Mouse (Mus musculus) urinary bladder, adult 18-20 months (tissue): ENCODE results near the gene Lhfpl4.
A peak's percentile ranks its signal among the peaks of the same experiment; 100 is the strongest.

ENCODE experiments used
- DNase-seq, 2 experiments: peaks; one replicate each; pipeline ENCODE4 v3.0.0; 2022; ENCODE audit warnings: low spot score in 2 of 2, mixed read lengths in 2 of 2

Lhfpl4 gene

DNA sequence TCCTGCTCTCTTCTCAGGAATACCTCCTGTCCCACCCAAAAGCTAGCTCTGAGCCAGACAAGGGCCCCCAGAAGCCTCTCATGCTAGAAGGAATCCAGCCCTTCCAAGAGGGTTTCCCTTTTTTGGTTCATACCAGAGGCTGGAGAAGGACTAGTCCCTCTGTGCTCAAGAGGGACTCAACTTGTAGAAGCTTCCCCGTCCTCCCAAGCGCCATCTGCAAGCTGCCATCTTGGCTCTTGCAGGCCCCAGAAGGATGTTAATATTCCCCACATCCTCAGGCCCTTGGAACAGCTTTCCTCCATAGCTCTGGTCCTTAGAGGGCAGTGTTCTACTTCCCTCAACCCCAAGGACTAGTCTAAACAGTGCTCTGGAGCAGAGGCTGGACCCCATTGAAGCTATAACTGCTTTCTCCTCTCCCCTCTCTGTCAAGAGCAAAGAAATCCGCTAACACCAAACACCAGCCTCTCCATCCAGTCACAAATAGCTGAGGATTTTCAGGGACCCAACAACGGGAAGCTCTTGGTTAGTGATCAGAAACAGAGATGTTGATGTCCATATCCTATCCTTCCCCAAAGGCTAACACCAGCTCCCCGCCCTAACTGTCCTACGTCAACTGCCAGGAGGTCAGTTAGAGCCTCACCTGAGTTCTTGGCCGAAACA, 26.7 kb downstream of the Lhfpl4 start:
- DNase-seq = no peak

DNA sequence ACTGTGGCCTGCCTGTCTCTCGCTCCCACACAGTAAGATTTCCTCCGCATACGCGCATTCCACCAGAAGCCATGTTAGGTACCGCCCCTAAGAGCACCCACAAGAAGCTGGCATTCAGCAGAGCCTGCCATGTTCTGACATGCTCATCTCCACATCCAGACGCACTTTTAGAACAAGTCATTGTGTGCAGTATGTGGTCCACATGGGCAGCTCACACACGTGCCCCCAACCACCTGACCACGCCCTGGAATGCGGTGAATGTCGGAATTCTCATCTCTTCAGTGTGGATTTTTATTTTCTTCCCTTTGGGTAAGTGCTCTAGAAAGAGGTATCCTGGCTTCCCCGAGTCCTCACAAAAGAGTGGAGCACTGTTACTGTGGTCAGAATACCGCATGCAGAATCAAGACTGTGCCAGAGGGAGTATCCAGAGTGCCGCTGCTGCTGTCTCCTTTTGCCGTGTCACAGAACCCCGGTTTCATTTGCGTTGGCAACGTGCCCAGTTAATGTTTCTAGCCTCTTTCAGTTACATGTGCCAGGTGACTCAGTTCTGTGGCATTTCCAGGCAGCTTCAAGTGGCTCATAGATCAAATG, 28.4 kb downstream of the Lhfpl4 start:
- peak; percentile 54 to 80 for DNase-seq

DNA sequence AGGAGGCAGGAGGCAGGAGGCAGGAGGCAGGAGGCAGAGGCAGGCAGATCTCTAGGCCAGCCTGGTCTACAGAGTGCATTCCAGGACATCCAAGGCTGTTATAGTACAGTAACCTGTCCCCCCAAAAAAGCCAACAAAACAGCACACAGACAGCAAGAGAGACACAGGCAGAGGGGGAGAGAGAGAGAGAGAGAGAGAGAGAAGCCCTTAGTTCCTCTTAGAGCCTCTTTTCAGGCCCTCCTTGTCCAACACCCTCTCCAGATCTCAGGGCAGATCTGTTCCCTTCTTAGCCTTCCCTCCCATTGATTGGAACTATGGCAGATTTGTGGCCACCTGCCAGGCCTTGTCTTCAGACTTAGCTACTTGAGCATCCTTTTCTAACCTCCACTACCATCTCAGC, 31.7 kb downstream of the Lhfpl4 start:
- no peak for DNase-seq

DNA sequence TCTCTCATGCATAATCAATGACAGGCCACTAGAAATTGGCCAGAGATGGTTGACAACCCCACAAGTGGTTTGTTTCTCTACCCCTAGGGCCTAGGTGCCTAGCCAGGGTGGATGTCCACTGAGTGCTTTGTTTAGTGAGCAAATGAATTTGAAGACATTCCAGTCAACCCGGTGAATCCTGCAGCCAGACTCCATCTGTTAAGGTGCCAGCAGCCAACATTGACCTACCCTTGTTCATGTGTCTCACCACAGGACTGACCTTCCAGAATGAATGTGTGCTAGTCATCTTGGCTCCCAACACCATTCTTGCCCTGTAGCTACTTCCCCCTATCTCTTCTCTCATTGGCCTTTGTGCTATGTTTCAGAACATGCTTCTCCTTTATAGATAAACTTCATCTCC, 33.2 kb downstream of the Lhfpl4 start:
- no peak for DNase-seq

DNA sequence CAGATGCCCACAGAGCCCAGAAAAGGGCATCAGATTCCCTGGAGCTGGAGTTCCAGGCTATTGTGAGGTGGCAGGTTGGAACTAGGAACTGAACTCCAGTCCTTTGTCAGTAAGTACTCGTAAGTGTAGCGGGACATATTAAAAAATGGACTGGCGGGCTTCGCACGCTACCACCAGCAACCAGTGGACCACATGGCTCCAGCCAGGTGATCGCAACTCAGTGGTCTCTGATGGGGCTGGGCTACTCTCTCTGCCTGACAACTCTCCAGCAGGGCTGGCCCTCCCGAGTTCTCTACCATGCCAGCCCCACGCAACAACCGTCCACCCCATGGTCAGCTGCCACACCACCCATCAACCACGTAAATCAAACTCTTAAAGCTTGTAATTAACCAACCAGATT, 35.1 kb downstream of the Lhfpl4 start:
- no peak for DNase-seq

DNA sequence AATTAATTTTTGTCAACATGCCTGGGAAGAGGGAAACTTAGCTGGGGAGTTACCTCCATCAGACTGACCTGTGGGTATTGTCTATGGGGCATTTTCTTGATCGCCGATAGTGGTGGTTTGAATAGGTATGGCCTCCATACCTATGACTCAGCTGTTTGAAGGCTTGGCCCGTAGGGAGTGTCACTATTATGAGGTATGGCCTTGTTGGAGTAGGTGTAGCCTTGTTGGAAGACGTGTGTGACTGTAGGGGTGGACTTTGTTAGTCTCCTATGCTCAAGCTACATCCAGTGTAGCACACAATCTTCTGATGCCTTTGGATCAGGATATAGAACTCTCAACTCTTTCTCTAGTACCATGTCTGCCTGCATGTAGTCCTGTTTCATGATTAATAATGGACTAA, 39.1 kb downstream of the Lhfpl4 start:
- no peak for DNase-seq

DNA sequence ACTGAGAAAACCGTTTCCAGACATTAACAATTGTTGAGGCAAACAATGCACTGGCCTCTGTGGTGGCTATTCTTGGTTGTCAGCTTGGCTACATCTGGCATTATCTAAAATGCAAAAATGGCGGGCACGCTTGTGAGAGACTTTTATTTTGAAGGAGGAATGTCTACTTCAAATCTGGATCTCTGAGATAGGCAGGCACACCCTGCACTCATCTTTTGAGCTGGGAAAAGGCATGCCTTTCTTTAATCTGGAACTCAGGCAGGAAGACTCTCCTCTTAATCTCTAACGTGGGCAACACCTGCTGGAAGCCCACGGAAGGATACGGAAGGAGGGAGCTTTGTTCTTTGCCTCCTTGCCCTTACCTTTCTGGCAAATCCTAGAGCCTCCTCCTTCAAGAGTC, 40.3 kb downstream of the Lhfpl4 start:
- DNase-seq = no peak

DNA sequence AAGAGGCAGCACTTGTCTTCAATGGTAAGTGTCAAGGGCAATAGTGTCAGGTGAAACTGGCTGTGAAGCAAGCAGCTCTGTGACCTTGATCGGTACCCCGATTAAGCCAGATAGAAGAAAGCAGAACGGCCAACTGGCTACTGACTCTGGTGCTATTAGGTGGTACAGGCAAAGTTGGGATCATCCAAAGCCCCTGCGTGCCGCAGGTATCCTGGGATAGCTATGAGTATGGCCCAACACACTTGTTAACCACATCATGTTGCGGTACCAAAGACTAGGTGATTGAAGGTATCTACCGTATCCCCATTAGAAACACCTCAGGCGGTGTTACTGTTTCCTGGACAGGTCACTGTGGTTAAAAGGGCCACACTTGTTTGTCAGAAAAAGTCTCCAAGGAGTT, 41.1 kb downstream of the Lhfpl4 start:
- no peak for DNase-seq

DNA sequence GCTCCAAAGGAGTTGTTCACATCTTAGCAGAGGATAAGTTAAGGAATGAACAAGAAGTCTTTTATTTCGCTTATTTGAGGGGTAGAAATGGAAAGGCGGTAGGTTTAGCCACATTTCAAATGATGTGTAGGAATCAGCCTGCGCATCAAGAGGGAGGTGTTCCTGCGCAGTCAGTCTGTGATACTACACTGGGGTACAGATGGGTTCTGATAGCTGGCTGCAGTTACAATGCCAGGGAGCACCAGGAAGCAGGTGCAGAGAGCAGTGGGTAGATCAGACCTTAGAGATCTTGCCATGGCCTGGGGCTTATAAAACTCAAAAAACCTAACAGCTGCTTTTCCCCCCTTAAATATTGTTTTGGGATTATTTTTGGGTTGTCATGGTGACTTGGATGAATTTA, 49.9 kb downstream of the Lhfpl4 start:
- DNase-seq = no peak

DNA sequence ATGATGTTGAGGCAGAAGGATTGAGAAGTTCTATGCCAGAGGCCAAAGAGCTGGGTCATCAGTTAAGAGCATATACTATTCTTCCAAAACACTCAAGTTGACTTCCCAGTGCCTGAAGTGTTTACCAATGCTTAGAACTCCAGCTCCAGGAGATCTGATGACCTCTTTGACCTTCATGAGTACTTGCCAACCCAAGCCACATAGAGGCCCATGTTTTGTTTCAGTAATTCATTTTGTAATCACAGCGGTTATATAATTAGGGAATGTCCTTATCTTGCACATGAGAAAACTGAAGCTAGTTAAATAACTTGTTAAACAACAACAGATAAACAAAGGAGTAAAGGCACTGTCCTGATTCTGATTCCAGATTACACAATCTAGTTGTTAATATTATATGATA, 50.4 kb downstream of the Lhfpl4 start:
- no peak for DNase-seq

DNA sequence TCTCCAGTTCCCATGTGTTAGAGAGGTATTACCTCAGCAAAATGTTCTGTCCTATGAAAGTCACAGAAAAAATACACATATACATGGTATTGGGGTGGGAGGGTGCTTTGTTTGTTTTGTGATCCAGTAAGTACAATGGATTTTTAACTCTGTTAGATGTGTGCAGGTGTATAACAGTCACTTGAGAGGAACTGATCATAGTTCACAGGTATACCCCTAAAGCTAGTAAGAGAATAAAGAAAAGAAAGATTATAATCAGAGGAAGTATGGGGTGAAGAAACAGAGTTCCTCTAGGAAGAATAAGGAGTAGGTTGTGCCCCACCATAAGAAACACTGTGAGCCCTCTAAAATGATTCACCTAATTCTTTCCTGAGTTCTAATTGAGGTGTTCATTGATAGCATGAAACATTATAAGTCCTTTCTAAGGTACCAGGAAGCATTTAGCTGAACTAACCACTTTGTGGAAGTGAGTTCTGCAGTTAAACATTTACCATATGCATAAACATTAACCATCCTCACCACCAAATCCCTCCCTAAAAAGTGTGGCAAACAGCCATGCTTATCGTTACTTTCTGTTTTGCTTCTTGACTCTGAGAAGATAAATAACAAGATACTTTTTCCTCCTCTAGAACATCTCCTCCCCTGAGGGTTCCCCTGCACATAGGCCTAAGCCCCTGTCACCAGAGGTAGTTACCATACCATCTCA, 53.6 kb downstream of the Lhfpl4 start:
- no peak for DNase-seq

DNA sequence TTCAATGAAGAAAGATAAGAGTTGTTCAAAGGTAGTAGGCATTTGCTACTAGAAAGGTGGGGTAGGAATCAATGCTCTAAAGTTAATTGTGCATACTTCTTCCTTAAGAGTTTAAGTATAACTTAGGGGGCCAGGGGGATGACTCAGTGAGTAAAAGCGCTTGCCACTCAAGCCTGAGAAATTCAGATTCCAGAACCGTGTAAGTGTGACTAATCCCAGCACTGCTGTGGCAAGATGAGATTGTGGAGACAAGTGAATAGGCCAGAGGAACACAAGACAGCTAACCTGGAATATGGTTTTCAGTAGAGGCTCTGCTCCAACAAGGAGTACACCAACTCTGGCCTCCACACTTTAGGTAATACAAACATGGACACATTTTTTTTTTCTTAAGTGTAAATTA, 61.8 kb downstream of the Lhfpl4 start:
- no peak for DNase-seq

DNA sequence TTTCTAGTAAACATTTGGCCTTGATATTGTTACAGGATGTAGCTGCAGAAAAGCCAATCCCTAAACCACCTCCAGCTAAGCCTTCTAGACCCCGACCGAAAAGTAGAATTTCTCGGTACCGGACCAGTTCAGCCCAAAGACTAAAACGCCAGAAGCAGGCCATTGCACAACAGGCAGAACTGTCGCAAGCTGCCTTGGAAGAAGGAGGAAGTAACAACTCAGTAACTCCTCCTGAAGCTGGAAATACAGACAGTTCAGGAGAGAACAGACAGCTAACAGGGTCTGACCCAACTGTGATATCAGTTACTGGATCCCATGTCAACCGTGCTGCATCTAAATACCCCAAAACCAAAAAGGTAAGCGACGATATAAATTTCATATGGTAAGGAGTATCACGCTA, 74.4 kb downstream of the Lhfpl4 start:
- DNase-seq = no peak
